Mouse (Mus musculus) c-Kit-positive CD71-positive TER-119-positive erythroid progenitor cells, embryonic 14.5 days (primary cell): ENCODE results near the gene Gse1.

Source experiments
- DNase-seq: peaks from one replicate; pipeline ENCODE4 v3.0.0-alpha.2; 2013; ENCODE audit warnings: low spot score

Gene Gse1

GRCm38 (mm10) chr8:120376215-120376614 lies 148.0 kb downstream of the Gse1 start:
- no peak for DNase-seq

GRCm38 (mm10) chr8:120376847-120377802 lies 148.9 kb downstream of the Gse1 start:
- no peak for DNase-seq

GRCm38 (mm10) chr8:120377803-120378189 lies 149.5 kb downstream of the Gse1 start:
- DNase-seq: no peak

DNA sequence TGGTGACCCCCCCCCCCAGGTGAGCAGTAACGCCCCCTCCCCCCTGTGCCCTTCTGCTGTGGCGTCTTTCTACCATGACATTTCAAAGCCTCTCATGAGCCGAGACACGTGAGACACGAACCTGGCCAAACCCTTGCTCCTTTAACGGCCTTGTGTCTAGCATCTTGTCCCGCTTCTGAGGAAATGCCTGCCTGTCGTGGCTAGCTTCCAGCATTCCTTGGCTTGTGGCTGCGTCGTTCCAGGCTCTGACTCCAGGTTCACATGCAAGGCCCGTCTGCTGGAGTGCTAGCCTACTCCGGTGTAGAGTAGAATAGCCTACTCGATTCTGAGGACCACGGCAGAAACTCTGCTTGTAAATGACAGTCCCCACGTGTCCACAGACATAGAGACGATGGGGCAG lies 150.1 kb downstream of the Gse1 start:
- no peak for DNase-seq

GRCm38 (mm10) chr8:120379015-120379414 lies 150.8 kb downstream of the Gse1 start:
- no peak for DNase-seq

DNA sequence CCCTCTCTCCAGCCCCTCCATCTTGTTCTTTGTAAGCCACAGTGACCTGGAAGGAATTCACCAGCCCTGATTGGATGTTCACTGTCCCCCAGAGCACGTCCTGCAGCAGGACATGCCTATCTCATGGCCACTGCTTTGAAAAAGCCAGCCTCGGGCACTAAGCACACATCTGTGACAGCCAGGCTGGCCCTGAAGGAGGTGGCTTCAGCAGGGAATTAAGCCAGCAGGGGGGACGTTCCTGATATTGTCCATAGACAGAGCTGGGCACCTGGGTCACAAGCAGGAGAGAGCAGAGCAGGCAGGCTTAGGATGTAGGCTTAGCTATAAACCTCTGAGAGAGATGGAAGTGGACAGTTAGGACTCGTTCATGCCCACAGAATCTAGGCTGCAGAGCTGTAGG lies 153.6 kb downstream of the Gse1 start:
- no peak for DNase-seq

DNA sequence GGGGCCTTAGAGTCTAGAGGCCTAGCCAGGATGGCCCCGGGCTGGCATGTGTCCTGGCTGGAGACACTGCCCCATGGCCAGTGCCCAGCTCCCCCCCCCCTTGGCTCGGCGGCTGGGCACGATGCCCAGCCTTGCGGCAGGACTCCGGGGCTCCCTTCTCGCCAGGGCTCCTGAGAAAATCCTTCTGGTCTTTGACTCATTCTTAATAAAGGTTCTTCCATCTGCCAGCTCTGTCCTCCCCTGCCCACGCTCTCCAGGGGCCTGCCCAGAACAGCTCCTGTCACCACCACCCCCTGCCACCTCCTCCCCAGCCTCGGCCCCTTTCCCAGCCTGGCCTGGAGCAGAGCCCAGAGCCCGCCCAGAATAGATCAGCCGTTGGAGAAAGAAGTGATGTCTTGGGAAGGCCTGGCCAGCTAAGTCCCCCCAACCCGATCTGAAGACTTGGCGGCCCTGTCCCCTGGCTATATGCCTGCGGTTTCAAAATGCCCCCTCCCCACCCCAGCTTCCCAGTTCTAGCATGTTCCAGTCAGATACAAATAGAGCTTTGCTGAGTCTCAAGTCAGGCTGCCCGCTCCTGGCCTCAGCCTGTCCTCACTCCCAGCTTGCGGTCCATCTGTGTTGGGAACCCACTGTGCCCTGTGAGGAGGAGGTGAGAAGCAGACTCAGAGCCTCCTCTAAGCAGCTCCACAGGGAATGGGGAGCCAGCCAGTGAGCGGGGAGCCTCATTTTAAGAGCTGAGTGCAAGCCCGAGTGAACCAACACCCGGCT lies 154.4 kb downstream of the Gse1 start:
- DNase-seq: no peak

GRCm38 (mm10) chr8:120383204-120383560 lies 154.9 kb downstream of the Gse1 start:
- no peak for DNase-seq

DNA sequence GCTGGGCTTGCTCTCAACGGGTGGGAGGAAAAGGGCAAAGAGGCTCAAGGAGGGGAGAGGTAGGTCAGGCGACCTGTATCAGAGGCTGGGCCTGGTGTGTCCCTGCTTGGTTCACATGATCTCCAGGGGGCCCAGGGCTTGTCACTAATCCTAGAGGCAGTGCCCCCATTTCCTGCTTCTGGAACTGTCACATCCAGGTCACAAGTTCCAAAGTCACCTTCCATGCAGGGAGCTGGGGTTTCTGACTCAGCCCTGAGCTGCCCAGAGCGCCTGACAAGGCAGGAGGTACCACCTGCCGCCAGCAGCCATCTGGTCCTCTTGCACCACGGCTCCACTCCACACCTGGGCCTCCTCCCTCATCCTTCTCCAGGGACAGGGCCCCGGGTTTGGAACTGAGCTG lies 155.5 kb downstream of the Gse1 start:
- DNase-seq: no peak

DNA sequence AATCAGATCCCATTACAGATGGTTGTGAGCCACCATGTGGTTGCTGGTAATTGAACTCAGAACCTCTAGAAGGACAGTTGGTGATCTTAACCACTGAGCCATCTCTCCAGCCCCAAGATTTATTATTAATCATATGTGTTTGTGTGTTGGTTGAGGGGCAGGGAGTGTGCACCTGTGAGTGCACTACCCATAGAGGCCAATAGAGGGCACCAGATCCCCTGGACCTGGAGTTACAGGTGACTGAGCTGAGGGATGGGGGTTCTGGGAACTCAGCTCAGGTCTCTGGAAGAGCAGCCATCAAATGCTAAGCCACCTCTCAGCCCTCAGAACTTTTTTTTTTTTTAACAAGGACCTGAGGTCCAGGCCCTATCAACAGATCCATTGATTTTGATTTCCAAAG lies 156.5 kb downstream of the Gse1 start:
- no peak for DNase-seq

DNA sequence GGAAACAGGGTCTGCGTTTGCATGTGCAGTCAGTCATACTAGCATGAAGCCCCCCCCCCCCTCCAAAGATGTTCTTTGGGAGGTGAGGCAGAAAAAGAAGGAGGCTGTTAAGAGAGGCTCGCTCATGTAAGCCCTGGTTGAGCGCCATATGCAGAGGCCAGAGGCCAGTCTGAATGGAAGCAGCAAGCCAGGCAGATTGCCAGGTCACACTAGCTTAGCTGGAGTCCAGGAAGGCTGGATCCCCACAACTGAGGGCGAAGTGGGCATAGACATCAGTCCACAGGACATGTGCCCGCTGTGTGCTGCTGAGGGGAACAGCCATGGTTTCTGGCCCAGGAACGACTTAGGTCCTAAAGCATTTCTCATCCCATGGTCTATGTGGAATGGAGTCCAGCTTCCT lies 160.0 kb downstream of the Gse1 start:
- DNase-seq: no peak

GRCm38 (mm10) chr8:120390598-120390997 lies 162.3 kb downstream of the Gse1 start:
- DNase-seq: no peak

- DNase-seq: no peak
Measured at GRCm38 (mm10) chr8:120391856-120392255, 163.6 kb downstream of the Gse1 start.

DNA sequence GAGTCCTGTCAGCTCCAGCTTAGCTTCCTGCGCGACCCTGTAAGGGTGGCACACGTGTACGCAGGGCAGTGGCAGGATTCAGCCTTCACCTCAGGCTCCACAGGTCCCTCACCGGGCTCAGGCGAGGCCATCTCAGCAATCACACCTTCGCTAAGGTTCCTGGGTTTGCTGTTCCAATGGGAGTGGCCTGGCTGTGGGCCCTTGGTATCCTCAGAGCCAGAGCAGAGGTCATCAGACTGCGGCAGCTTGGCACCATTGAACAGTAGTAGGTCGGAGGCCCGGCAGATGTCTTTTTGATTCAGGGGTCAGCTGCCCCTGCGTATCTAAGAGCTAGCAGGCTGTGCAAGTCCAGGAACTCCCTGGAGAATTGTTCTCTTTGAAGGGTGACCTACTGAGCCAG lies 164.8 kb downstream of the Gse1 start:
- no peak for DNase-seq

- DNase-seq: no peak
Measured at GRCm38 (mm10) chr8:120393871-120394275, 165.6 kb downstream of the Gse1 start.

DNA sequence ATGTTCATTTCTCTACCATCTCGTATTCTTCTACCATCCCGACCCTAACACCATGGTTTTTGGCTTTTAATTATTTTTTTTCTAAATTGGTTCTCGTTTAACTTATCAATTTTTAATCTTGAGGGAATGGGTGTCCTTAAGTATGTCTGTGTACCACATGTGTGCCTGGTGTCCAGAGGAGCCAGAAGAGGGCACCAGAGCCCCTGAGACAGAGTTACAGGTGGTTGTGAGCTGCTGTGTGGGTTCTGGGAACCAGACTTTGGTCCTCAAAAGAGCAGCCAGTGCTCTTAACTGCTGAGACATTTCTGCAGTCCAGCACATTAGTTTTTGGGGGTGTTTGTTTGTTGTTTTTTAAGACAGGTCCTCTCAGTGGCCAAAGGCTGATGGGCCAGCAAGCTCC lies 167.6 kb downstream of the Gse1 start:
- DNase-seq: no peak

DNA sequence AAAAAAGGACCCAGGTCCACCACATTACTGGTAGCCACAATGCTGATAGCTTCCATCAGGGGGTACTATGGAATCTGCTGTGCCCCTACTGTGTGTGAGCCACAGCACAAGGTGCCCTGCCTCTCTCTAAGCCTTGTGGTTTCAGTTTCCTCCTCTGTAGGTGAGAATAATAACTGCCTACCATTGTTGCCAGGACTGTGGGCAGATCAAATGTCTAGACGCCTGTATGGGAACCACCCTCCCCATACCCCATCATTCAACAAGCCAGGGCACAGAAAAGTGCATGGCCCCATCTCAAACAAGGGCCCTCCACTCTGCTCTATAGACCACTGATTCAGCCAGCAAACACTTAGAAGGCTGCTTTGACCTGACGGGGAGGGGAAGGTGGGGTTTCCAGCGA lies 168.5 kb downstream of the Gse1 start:
- DNase-seq: no peak

DNA sequence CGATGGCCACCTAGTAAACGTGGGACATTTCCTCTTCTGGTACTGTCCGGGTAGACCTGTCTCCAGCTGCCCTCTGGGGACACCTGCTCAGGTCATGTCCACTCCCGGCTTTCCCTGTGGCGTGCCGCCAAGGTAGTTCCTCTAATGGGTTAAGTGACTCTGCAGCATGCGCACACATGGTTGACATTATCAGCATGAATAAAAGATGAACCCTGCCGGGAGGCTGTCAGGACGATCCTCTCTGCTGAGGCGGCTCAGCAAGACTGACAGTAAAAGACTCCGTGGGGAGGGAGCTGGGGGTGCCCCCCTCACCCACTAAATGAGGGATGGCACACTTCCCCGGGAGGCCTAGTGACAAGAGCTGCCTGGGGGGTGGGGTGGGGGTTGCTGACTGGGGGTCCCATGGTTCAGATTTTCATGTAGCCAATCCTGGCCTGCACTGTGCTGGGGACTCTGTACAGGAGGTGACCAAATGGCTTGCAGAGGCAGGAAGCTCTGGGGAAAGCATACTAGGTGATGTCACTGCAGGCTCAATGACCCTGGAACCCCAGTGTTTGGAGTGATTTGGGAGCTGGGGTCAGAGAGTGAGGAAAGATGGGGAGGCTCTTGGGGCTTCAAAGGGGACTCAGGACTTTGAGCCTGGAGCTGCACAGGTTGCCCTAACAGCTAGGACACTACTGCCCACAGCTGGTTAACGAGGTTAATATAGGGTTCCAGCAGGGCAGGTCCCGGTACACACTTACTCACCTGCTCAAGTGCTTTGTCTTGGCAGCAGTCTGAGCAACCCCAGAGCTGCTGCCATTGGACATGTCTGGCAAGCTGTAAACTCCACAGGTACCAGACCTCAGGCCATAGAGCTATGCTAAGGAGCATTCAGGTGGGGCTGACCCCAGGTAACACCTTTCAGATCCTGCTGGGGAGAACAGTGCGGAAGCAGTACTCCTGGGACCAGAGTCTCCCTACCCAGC lies 169.5 kb downstream of the Gse1 start:
- DNase-seq: no peak

DNA sequence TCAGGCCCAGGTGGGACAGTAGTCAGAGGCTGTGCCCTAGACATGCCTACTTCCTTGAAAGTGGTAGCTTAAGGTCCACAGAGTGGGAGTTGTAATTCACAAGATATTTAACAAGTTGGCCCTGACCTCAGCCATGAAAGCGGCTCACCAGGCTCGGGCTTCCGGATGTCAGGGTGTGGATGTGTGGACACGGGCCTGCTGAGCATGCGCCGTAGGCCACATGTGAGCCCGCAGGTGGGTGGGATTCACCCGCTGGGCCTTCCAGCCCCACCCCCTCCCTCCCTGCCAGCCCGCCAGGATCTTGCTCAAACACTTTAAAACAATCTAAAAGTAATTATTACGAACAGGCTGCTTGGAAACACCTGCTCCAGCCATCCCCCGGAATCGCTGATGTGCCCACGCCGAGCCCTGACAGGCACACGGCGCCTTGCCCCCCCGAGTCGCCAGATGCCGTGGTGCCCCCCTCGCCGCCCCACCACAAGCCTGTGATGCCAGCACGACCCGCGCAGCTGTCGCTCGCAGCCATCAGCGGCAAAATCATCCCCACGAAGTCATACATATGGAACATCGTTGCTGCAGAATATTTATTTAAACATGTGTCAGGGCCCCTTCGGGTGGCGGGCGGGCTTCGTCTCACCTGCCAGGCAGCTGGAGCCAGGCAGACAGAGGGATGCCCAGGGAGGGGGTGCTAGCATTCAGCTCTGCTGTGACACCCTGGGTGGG lies 171.1 kb downstream of the Gse1 start:
- DNase-seq: no peak

DNA sequence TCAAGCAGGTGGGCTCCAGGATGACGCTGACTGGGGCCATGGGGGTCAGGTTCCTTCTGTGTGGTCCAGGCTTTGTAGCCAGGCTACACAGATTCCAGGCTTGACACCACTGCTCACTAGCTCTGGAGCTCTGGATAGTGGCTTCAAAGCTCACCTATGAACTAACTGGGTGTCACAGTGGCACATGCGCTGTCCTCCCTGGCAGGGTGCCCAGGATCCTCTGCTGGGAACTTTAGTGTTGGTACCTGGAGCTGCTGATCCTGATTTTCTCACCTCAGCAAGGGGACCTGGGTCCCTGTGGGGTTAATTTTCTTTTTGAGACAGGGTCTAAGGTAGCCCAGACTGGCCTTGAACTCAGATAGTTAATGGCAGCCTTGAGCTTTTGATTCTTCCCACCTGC lies 173.0 kb downstream of the Gse1 start:
- DNase-seq: no peak

DNA sequence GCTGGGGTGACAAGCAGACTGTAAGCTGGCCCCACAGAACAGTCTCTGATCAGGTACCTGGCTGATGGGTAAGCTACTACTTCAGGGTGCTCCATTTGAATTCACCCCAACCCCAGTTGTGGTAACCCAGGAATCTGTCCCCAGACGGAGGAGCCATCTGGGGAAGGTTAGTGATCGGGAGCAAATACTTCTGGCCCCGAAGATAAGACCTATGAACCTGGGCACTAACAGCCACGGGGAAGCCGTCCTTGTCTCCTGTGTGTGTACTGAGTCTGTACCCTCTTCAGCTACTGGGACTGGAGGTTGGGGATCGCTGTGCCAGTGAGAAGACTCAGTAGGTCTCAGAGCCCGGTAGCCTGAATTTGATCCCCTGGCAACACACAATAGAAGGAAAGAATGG lies 173.5 kb downstream of the Gse1 start:
- no peak for DNase-seq
